Mouse (Mus musculus): ENCODE results near the gene Zgrf1.

DNA sequence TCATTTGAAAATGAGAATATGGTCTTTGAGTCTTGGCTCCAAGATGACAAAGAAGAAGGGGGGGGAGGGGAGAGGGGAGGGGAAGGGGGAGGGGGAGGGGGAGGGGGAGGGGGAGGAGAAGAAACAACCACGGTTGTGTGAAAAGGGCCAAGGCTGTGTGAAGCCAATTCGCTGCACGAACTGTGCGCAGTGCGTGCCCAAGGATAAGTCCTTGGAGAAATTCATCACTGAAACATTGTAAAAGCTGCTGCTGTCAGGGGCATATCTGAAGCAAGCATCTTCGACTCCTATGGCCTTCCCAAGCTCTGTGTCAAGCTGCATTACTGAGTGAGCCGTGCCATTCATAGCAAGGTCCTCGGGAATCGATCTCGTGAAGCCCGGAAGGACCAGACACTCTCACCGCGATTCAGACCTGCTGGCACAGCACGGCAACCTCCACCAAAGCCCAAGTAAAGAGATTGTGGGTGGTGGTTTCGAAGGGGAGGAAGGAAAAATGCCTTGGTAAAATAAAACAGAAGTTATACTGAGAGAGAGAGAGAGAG, 40.4 kb upstream of the Zgrf1 start:
- TF ChIP-seq CTCF (IDR thresholded peaks at IDR 0.05; ENCODE audit: borderline replicate concordance, insufficient read depth, low read length): no peak
- TF ChIP-seq POLR2A (IDR thresholded peaks at IDR 0.05; ENCODE audit: low read depth, low read length): no peak

All from embryonic fibroblast, embryonic 13.5 days (primary cell).